Mouse (Mus musculus) lung, postnatal 25 days (tissue): ENCODE data around the gene Clasp1.

Experiments used
- DNase-seq: peaks from one replicate; pipeline ENCODE4 v3.0.0; 2022; ENCODE audit warnings: low spot score

Clasp1 gene

GRCm38 (mm10) chr1:118658716-118659115 is 269.9 kb downstream of the Clasp1 start:
- no peak for DNase-seq

GRCm38 (mm10) chr1:118660880-118661465 is 272.1 kb downstream of the Clasp1 start:
- no peak for DNase-seq
